Mouse (Mus musculus) liver, adult 2 months (tissue): ENCODE measurements around the gene Bpi. TPM values are rescaled to one million over a fixed set of nuclear protein-coding genes. Genes with fewer than 3 reads are reported as not detected.

Experiments
- DNase-seq: peaks from one replicate; pipeline ENCODE4 v3.0.0-alpha.2; 2011; ENCODE audit warnings: low read depth, low spot score; ENCODE audit errors: extremely low read depth
- H3K27ac ChIP-seq: fragments of 200-500 bp; replicated peaks from 2 replicates; pipeline ENCODE4 v1.5.1; 2012; ENCODE audit warnings: low read depth, mild to moderate bottlenecking, control low read depth, inconsistent platforms, low read length; ENCODE audit not compliant: insufficient read depth
- H3K27me3 ChIP-seq: fragments of 200-500 bp; 2 replicates; pipeline ENCODE4 v1.6.1; 2012; ENCODE audit warnings: mild to moderate bottlenecking, moderate library complexity, low read length, inconsistent platforms; ENCODE audit not compliant: control insufficient read depth, insufficient read depth
- H3K36me3 ChIP-seq: fragments of 200-500 bp; 2 replicates; pipeline ENCODE4 v1.6.1; 2012; ENCODE audit warnings: low read length, inconsistent platforms; ENCODE audit not compliant: control insufficient read depth, insufficient read depth
- H3K4me1 ChIP-seq: fragments of 200-500 bp; 2 replicates; pipeline ENCODE4 v1.6.1; 2011; ENCODE audit warnings: low read length; ENCODE audit not compliant: control insufficient read depth, insufficient read depth
- H3K4me3 ChIP-seq: fragments of 200-500 bp; 2 replicates; pipeline ENCODE4 v1.5.1; 2011; ENCODE audit warnings: low read depth, mild to moderate bottlenecking, control low read depth, low read length, moderate library complexity; ENCODE audit not compliant: insufficient read depth
- H3K79me2 ChIP-seq: fragments of 200-500 bp; 2 replicates; pipeline ENCODE4 v1.6.1; 2012; ENCODE audit warnings: inconsistent platforms, mild to moderate bottlenecking, low read length, moderate library complexity; ENCODE audit not compliant: control insufficient read depth, insufficient read depth
- H3K9ac ChIP-seq: fragments of 200-500 bp; 2 replicates; pipeline ENCODE4 v1.6.1; 2012; ENCODE audit warnings: low read depth, mild to moderate bottlenecking, control low read depth, inconsistent platforms, low read length
- CTCF ChIP-seq: fragments of 200-500 bp; IDR thresholded peaks from 2 replicates; pipeline ENCODE4 v1.5.1; 2011; ENCODE audit warnings: low read depth, low read length, control low read depth
- POLR2A ChIP-seq: fragments of 200-500 bp; IDR thresholded peaks from 2 replicates; pipeline ENCODE4 v1.6.1; 2011; ENCODE audit warnings: low read length, control low read depth; ENCODE audit not compliant: insufficient read depth; ENCODE audit errors: extremely low read depth
- WGBS: fragments of 180-500 bp; shearing (Covaris S2); methylation state at CpG from one replicate; pipeline ENCODE4 v1.1.7; 2018; 5-methylcytosine and 5-hydroxymethylcytosine counted together
- polyA plus RNA-seq: library from polyadenylated mRNA; depleted of rRNA; stranded (reverse); fragments of >200 nt; gene quantifications from 2 replicates; pipeline ENCODE4 v1.2.3, GENCODE M21; 2012; rRNA removed
- total RNA-seq: library from RNA; depleted of rRNA; stranded (reverse); fragments of >200 nt; gene quantifications from 2 replicates; pipeline ENCODE4 v1.2.3, GENCODE M21; 2014; rRNA removed

Gene Bpi
- total and polyA plus RNA-seq, 2 experiments, result not detected

- Histone ChIP-seq H3K9ac (no peak overlapping the region), H3K4me1 (0 out of 2 replicates have a peak, but pooled peaks cover 4% of the 10 kb centered on the region), H3K4me3 (no peak overlapping the region), H3K36me3 (peaks cover 24% of the 10 kb centered on the region), H3K79me2 (no peaks in the 10 kb centered on the region), H3K27ac (no peak overlapping the region), H3K27me3 (no peaks in the 10 kb centered on the region)
- DNase-seq, result peak; percentile 27
- TF ChIP-seq POLR2A (no peak), CTCF (peak; percentile 84)
- WGBS, result 65% methylated on average over 5 of the region's 5 CpGs
Measured at GRCm38 (mm10) chr2:158317026-158317425, 59.1 kb downstream of the Bpi start.

- WGBS, result 80% methylated on average over 6 of the region's 6 CpGs
- no peak for DNase-seq
- Histone ChIP-seq H3K27me3 (no peaks in the 10 kb centered on the region), H3K79me2 (no peaks in the 10 kb centered on the region), H3K27ac (no peak overlapping the region), H3K4me1 (no peaks in the 10 kb centered on the region), H3K4me3 (no peak overlapping the region), H3K9ac (no peak overlapping the region), H3K36me3 (peaks cover 63% of the 10 kb centered on the region)
- TF ChIP-seq POLR2A (no peak), CTCF (no peak)
Measured at GRCm38 (mm10) chr2:158321596-158321995, 63.7 kb downstream of the Bpi start.

- Histone ChIP-seq H3K4me1 (no peaks in the 10 kb centered on the region), H3K9ac (no peak overlapping the region), H3K4me3 (no peak overlapping the region), H3K27ac (no peak overlapping the region), H3K27me3 (no peaks in the 10 kb centered on the region), H3K36me3 (peaks cover 66% of the 10 kb centered on the region), H3K79me2 (no peaks in the 10 kb centered on the region)
- DNase-seq, result no peak
- TF ChIP-seq POLR2A (no peak), CTCF (no peak)
- 78% methylated on average over 3 of the region's 3 CpGs for WGBS
Measured at GRCm38 (mm10) chr2:158322845-158323244, 65.0 kb downstream of the Bpi start.

- Histone ChIP-seq H3K27me3 (no peaks in the 10 kb centered on the region), H3K36me3 (peaks cover 70% of the 10 kb centered on the region), H3K4me1 (no peaks in the 10 kb centered on the region), H3K9ac (no peak overlapping the region), H3K79me2 (no peaks in the 10 kb centered on the region), H3K4me3 (no peak overlapping the region), H3K27ac (no peak overlapping the region)
- WGBS, result 88% methylated on average over 10 of the region's 10 CpGs
- TF ChIP-seq POLR2A (no peak), CTCF (no peak)
- no peak for DNase-seq
Measured at GRCm38 (mm10) chr2:158324531-158325190, 66.8 kb downstream of the Bpi start.

- TF ChIP-seq POLR2A (no peak), CTCF (no peak)
- Histone ChIP-seq H3K4me3 (no peak overlapping the region), H3K27ac (no peak overlapping the region), H3K9ac (no peak overlapping the region), H3K4me1 (no peaks in the 10 kb centered on the region), H3K79me2 (no peaks in the 10 kb centered on the region), H3K27me3 (no peaks in the 10 kb centered on the region), H3K36me3 (peaks cover 67% of the 10 kb centered on the region)
- 93% methylated on average over 8 of the region's 8 CpGs for WGBS
- DNase-seq, result no peak
Measured at GRCm38 (mm10) chr2:158325609-158326008, 67.7 kb downstream of the Bpi start.

Other genes with a start within 250 kb of the Bpi start
- 8.2 and 8.9 TPM in 2 replicates for gene Tti1, start 229.7 kb upstream of the Bpi start, total RNA-seq
- 7.6 and 9.0 TPM in 2 replicates for gene Tti1, start 229.7 kb upstream of the Bpi start, polyA plus RNA-seq
- 6.8 and 8.3 TPM in 2 replicates for gene Rprd1b, start 229.6 kb upstream of the Bpi start, total RNA-seq
- 12.8 and 14.2 TPM in 2 replicates for gene Rprd1b, start 229.6 kb upstream of the Bpi start, polyA plus RNA-seq
- 68.3 and 101 TPM in 2 replicates for gene Tgm2, start 111.7 kb upstream of the Bpi start, total RNA-seq
- gene Tgm2, start 111.7 kb upstream of the Bpi start, polyA plus RNA-seq, result 91.7 and 93.5 TPM in 2 replicates
- 0.40 and 0.46 TPM in 2 replicates for gene D630003M21Rik, start 28.9 kb upstream of the Bpi start, total RNA-seq
- gene D630003M21Rik, start 28.9 kb upstream of the Bpi start, polyA plus RNA-seq, result 0.52 and 0.69 TPM in 2 replicates
- 66.8 and 85.7 TPM in 2 replicates for gene Lbp, start 48.4 kb downstream of the Bpi start, total RNA-seq
- 164 and 230 TPM in 2 replicates for gene Lbp, start 48.4 kb downstream of the Bpi start, polyA plus RNA-seq
- gene Snhg11, start 117.5 kb downstream of the Bpi start, total RNA-seq, result 0.74 and 0.92 TPM in 2 replicates
- 2.2 and 3.5 TPM in 2 replicates for gene Snhg11, start 117.5 kb downstream of the Bpi start, polyA plus RNA-seq
- 9.7 and 9.9 TPM in 2 replicates for gene Ralgapb, start 151.8 kb downstream of the Bpi start, total RNA-seq
- gene Ralgapb, start 151.8 kb downstream of the Bpi start, polyA plus RNA-seq, result 5.6 and 6.1 TPM in 2 replicates
- 0.47 TPM in 1 of 2 replicates, not detected in the other for gene Adig, start 244.5 kb downstream of the Bpi start, total RNA-seq
- not detected in 2 replicates for gene Adig, start 244.5 kb downstream of the Bpi start, polyA plus RNA-seq